Mouse (Mus musculus) hindbrain, embryonic 12.5 days (tissue): ENCODE results near the gene 1700025G04Rik. TPM values are rescaled to one million over a fixed set of nuclear protein-coding genes. Genes with fewer than 3 reads are reported as not detected.

Source experiments
- ATAC-seq: fragments of 200-750 bp; cut with Nextera tagmentation; 2 replicates; pipeline ENCODE4 v1.8.0; 2017; ENCODE audit warnings: moderate TSS enrichment; ENCODE audit not compliant: low FRiP score
- H3K27ac ChIP-seq: fragments of 300-500 bp; sonication (generic); 2 replicates; pipeline ENCODE4 v1.5.1; 2016; ENCODE audit warnings: mild to moderate bottlenecking
- H3K27me3 ChIP-seq: fragments of 300-500 bp; sonication (generic); 2 replicates; pipeline ENCODE4 v1.6.1; 2016; ENCODE audit warnings: mild to moderate bottlenecking
- H3K36me3 ChIP-seq: fragments of 300-500 bp; sonication (generic); 2 replicates; pipeline ENCODE4 v1.6.1; 2016; ENCODE audit warnings: mild to moderate bottlenecking
- H3K4me1 ChIP-seq: fragments of 300-500 bp; sonication (generic); 2 replicates; pipeline ENCODE4 v1.6.1; 2016
- H3K4me2 ChIP-seq: fragments of 300-500 bp; sonication (generic); replicated peaks from 2 replicates; pipeline ENCODE4 v1.6.1; 2016; ENCODE audit warnings: mild to moderate bottlenecking
- H3K4me3 ChIP-seq: fragments of 300-500 bp; sonication (generic); 2 replicates; pipeline ENCODE4 v1.5.1; 2016; ENCODE audit warnings: mild to moderate bottlenecking
- H3K9ac ChIP-seq: fragments of 300-500 bp; sonication (generic); 2 replicates; pipeline ENCODE4 v1.6.1; 2016; ENCODE audit warnings: mild to moderate bottlenecking, moderate library complexity
- H3K9me3 ChIP-seq: fragments of 300-500 bp; sonication (generic); replicated peaks from 2 replicates; pipeline ENCODE4 v1.6.1; 2016; ENCODE audit warnings: mild to moderate bottlenecking
- WGBS: fragments of 180-500 bp; shearing (Covaris S2); methylation state at CpG from one replicate; pipeline ENCODE4 v1.1.7; 2016; 5-methylcytosine and 5-hydroxymethylcytosine counted together
- polyA plus RNA-seq: library from polyadenylated mRNA; unstranded; fragments of >200 nt; fragmentation: Nextera tagmentation; extraction: Ambion mirVana; gene quantifications from 2 replicates; pipeline ENCODE4 v1.2.1, GENCODE M21; 2016

Gene 1700025G04Rik
- polyA plus RNA-seq, 1 experiment from 2014 or later = 51.0 TPM

- Histone ChIP-seq H3K4me3 (no peak overlapping the region), H3K27me3 (no peaks in the 10 kb centered on the region), H3K27ac (no peak overlapping the region), H3K9ac (no peak overlapping the region), H3K9me3 (no peaks in the 10 kb centered on the region), H3K4me1 (peaks cover 31% of the 10 kb centered on the region), H3K4me2 (no peak overlapping the region), H3K36me3 (no peaks in the 10 kb centered on the region)
- no peak for ATAC-seq
- 86% methylated on average over 13 of the region's 13 CpGs for WGBS
These were observed 210.0 kb downstream of the 1700025G04Rik start for GRCm38 (mm10) chr1:151879966-151880365.

GRCm38 (mm10) chr1:151879308-151879850 is 210.5 kb downstream of the 1700025G04Rik start:
- no peak overlapping the region for H3K27ac ChIP-seq
- ATAC-seq = no peak

GRCm38 (mm10) chr1:151878411-151878810 is 211.5 kb downstream of the 1700025G04Rik start:
- WGBS = 22% methylated on average over 4 of the region's 4 CpGs
- Histone ChIP-seq H3K36me3 (no peaks in the 10 kb centered on the region), H3K9ac (no peak overlapping the region), H3K27ac (no peak overlapping the region), H3K27me3 (no peaks in the 10 kb centered on the region), H3K9me3 (no peaks in the 10 kb centered on the region), H3K4me2 (no peak overlapping the region), H3K4me3 (no peak overlapping the region), H3K4me1 (peaks cover 27% of the 10 kb centered on the region)
- no peak for ATAC-seq

More at GRCm38 (mm10) chr1:151879308-151879850, 210.5 kb downstream of the 1700025G04Rik start:
- H3K9me3 ChIP-seq = no peaks in the 10 kb centered on the region
- H3K27me3 ChIP-seq = no peaks in the 10 kb centered on the region
- peaks cover 27% of the 10 kb centered on the region for H3K4me1 ChIP-seq
- H3K4me2 ChIP-seq = no peak overlapping the region
- 86% methylated on average over 11 of the region's 11 CpGs for WGBS
- no peaks in the 10 kb centered on the region for H3K36me3 ChIP-seq
- no peak overlapping the region for H3K4me3 ChIP-seq
- no peak overlapping the region for H3K9ac ChIP-seq

GRCm38 (mm10) chr1:151872971-151873370 is 217.0 kb downstream of the 1700025G04Rik start:
- no peak for ATAC-seq
- 86% methylated on average over 5 of the region's 5 CpGs for WGBS
- no peak overlapping the region for H3K4me3 ChIP-seq

GRCm38 (mm10) chr1:151864326-151864725 is 225.6 kb downstream of the 1700025G04Rik start:
- Histone ChIP-seq H3K4me3 (no peak overlapping the region), H3K9ac (no peak overlapping the region), H3K27me3 (no peaks in the 10 kb centered on the region), H3K36me3 (no peaks in the 10 kb centered on the region), H3K27ac (no peak overlapping the region), H3K4me1 (0 out of 2 replicates have a peak, but pooled peaks cover 3% of the 10 kb centered on the region), H3K9me3 (no peaks in the 10 kb centered on the region), H3K4me2 (no peak overlapping the region)
- no peak for ATAC-seq
- WGBS = 92% methylated on average over 6 of the region's 6 CpGs

More at GRCm38 (mm10) chr1:151872971-151873370, 217.0 kb downstream of the 1700025G04Rik start:
- no peaks in the 10 kb centered on the region for H3K4me1 ChIP-seq
- H3K27ac ChIP-seq = no peak overlapping the region
- H3K36me3 ChIP-seq = no peaks in the 10 kb centered on the region
- H3K9me3 ChIP-seq = no peaks in the 10 kb centered on the region
- H3K27me3 ChIP-seq = no peaks in the 10 kb centered on the region
- no peak overlapping the region for H3K9ac ChIP-seq
- H3K4me2 ChIP-seq = no peak overlapping the region

GRCm38 (mm10) chr1:151863797-151864147 is 226.2 kb downstream of the 1700025G04Rik start:
- WGBS = 87% methylated on average over 12 of the region's 12 CpGs
- Histone ChIP-seq H3K4me2 (no peak overlapping the region), H3K36me3 (no peaks in the 10 kb centered on the region), H3K4me3 (no peak overlapping the region), H3K27me3 (no peaks in the 10 kb centered on the region), H3K9me3 (no peaks in the 10 kb centered on the region), H3K27ac (no peak overlapping the region), H3K9ac (no peak overlapping the region), H3K4me1 (0 out of 2 replicates have a peak, but pooled peaks cover 3% of the 10 kb centered on the region)
- no peak for ATAC-seq

- Histone ChIP-seq H3K4me2 (no peak overlapping the region), H3K27ac (no peak overlapping the region), H3K4me3 (no peak overlapping the region), H3K9ac (no peak overlapping the region), H3K36me3 (no peaks in the 10 kb centered on the region), H3K4me1 (0 out of 2 replicates have a peak, but pooled peaks cover 3% of the 10 kb centered on the region), H3K9me3 (no peaks in the 10 kb centered on the region), H3K27me3 (no peaks in the 10 kb centered on the region)
- 81% methylated on average over 17 of the region's 17 CpGs for WGBS
- no peak for ATAC-seq
These were observed 226.7 kb downstream of the 1700025G04Rik start for GRCm38 (mm10) chr1:151863135-151863796.

- Histone ChIP-seq H3K4me3 (no peak overlapping the region), H3K4me1 (0 out of 2 replicates have a peak, but pooled peaks cover 3% of the 10 kb centered on the region), H3K9ac (no peak overlapping the region), H3K27ac (no peak overlapping the region), H3K36me3 (no peaks in the 10 kb centered on the region), H3K9me3 (no peaks in the 10 kb centered on the region), H3K4me2 (no peak overlapping the region), H3K27me3 (no peaks in the 10 kb centered on the region)
- WGBS = 93% methylated on average over 8 of the region's 8 CpGs
- ATAC-seq = no peak
These were observed 227.8 kb downstream of the 1700025G04Rik start for GRCm38 (mm10) chr1:151862109-151862508.

- no peak overlapping the region for H3K9ac ChIP-seq
- no peaks in the 10 kb centered on the region for H3K27me3 ChIP-seq
- ATAC-seq = no peak
- no peak overlapping the region for H3K27ac ChIP-seq
- no peaks in the 10 kb centered on the region for H3K36me3 ChIP-seq
- 69% methylated on average over 20 of the region's 20 CpGs for WGBS
- no peaks in the 10 kb centered on the region for H3K9me3 ChIP-seq
- no peak overlapping the region for H3K4me2 ChIP-seq
- H3K4me3 ChIP-seq = no peak overlapping the region
- 0 out of 2 replicates have a peak, but pooled peaks cover 3% of the 10 kb centered on the region for H3K4me1 ChIP-seq
These were observed 228.5 kb downstream of the 1700025G04Rik start for GRCm38 (mm10) chr1:151861334-151861995.

- H3K27me3 ChIP-seq = no peaks in the 10 kb centered on the region
- no peak overlapping the region for H3K4me3 ChIP-seq
- no peak overlapping the region for H3K27ac ChIP-seq
- H3K9ac ChIP-seq = no peak overlapping the region
- no peaks in the 10 kb centered on the region for H3K4me1 ChIP-seq
- no peak for ATAC-seq
- H3K36me3 ChIP-seq = no peaks in the 10 kb centered on the region
- no peaks in the 10 kb centered on the region for H3K9me3 ChIP-seq
- WGBS = 100% methylated on average over 1 of the region's 1 CpGs
- no peak overlapping the region for H3K4me2 ChIP-seq
These were observed 231.5 kb downstream of the 1700025G04Rik start for GRCm38 (mm10) chr1:151858474-151858873.

GRCm38 (mm10) chr1:151855561-151855960 is 234.4 kb downstream of the 1700025G04Rik start:
- Histone ChIP-seq H3K27me3 (no peaks in the 10 kb centered on the region), H3K4me1 (no peaks in the 10 kb centered on the region), H3K27ac (no peak overlapping the region), H3K4me3 (no peak overlapping the region), H3K4me2 (no peak overlapping the region), H3K36me3 (no peaks in the 10 kb centered on the region), H3K9ac (no peak overlapping the region), H3K9me3 (no peaks in the 10 kb centered on the region)
- no peak for ATAC-seq
- WGBS = 73% methylated on average over 1 of the region's 1 CpGs

GRCm38 (mm10) chr1:151851976-151852375 is 237.9 kb downstream of the 1700025G04Rik start:
- no peak overlapping the region for H3K9ac ChIP-seq
- WGBS = 26% methylated on average over 3 of the region's 3 CpGs
- no peak for ATAC-seq
- H3K27me3 ChIP-seq = no peaks in the 10 kb centered on the region
- H3K27ac ChIP-seq = no peak overlapping the region
- H3K4me1 ChIP-seq = no peaks in the 10 kb centered on the region
- H3K9me3 ChIP-seq = no peaks in the 10 kb centered on the region
- H3K4me2 ChIP-seq = no peak overlapping the region
- no peak overlapping the region for H3K4me3 ChIP-seq
- no peaks in the 10 kb centered on the region for H3K36me3 ChIP-seq
